Mouse (Mus musculus) ovary, postnatal 36 days (tissue): ENCODE measurements around the gene Egln1.

ENCODE experiments used
- DNase-seq: peaks from one replicate; pipeline ENCODE4 v3.0.0; 2022; ENCODE audit warnings: low spot score, mixed read lengths

Gene Egln1

GRCm38 (mm10) chr8:124947865-124948732, 1.0 kb downstream of the Egln1 start:
- peak; percentile 52 for DNase-seq

GRCm38 (mm10) chr8:124944406-124944805, 4.7 kb downstream of the Egln1 start:
- no peak for DNase-seq

DNA sequence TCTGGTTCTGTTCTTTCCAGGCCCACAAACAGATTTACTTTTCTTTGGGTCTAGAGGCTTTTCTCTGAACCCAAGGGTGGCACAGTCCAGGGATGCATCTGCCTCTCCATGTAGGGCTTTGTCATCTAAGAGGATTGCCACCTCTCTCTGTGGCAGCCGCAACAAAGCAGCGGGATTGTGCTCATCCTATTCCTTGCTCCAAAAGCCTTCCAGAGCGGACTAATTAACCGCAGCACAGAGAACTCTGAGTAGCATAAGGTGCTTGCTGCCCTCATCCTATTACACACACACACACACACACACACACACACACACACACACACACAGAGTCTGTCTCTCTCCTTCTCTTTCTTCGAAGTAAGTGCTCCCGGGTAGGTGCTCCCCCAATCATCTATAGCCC, 5.3 kb downstream of the Egln1 start:
- DNase-seq: no peak

DNA sequence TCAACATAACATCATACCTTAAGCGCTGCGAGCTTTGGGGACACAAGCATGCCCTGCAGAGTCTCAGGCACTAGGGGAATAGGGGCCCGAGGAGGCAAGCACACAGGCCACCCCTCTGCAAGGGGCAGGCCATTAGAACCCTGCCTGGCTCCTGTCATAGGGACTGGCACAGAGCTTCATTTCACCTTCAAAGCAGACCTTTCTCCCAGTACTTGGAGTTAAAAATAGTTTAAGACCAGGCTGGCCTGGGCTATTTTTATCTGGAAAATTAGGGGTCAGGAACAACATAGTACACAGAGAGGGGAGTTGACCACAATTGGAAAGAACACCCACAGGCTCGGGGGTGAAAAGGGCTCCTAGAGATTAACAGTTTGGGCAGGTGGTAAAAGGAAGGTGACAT, 11.8 kb downstream of the Egln1 start:
- no peak for DNase-seq

- DNase-seq: no peak
These were observed 12.4 kb downstream of the Egln1 start for GRCm38 (mm10) chr8:124936699-124937098.

- no peak for DNase-seq
These were observed 14.0 kb downstream of the Egln1 start for GRCm38 (mm10) chr8:124935116-124935515.

GRCm38 (mm10) chr8:124932435-124932834, 16.7 kb downstream of the Egln1 start:
- no peak for DNase-seq

DNA sequence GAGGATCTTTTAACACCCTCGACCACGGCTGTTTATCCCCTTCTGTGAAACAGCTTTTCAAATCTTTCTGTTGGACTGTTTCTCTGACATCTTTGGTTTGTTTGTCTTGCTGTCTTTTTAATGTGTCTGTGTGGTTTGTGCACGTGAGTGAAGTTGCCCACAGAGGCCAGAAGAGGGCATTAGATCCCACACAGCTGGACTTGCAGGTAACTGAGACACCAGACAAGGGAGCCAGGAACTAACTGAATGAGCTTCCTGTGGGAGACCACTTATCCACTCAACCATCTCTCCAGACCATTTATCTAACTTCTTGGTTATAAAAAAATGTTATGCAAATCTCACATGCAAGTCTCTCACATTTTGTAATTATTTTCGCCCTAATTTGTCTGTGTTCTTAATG, 18.5 kb downstream of the Egln1 start:
- DNase-seq: no peak

DNA sequence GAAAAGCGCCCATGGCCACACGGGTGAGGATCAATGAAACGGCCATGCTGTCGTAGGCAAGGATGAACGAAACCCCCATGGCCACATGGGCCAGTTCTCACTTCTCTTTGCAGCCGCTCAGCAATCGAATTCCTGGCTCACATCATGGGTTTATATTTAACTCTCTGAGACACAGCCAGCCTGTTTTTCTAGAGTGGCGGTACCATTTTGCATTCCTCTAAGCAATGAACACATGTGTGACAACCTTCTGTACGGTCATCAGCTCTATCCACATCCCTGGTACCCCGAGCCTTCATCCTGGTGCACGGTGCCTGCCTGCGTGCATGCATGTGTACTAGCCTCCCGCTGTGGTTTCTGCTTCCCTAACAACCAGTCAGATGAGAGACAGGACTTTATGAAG, 19.0 kb downstream of the Egln1 start:
- DNase-seq: no peak

DNA sequence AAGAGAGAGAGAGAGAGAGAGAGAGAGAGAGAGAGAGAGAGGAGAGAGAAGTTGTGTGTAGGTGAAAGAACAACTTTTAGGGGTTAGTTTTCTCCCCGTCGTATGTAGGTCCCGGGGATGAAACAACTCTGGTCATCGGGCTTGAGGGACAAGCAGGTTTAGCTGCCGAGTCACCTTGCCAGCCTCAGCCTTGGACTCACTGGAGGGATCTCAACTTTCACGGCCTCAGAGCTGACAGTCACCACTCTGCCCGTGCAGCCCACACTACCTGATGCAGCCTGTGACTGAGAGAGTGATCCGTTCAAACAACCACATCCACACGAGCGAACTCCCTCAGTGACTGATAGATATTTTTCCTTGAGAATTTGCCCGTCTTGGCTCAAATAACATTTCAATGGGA, 20.1 kb downstream of the Egln1 start:
- no peak for DNase-seq

DNA sequence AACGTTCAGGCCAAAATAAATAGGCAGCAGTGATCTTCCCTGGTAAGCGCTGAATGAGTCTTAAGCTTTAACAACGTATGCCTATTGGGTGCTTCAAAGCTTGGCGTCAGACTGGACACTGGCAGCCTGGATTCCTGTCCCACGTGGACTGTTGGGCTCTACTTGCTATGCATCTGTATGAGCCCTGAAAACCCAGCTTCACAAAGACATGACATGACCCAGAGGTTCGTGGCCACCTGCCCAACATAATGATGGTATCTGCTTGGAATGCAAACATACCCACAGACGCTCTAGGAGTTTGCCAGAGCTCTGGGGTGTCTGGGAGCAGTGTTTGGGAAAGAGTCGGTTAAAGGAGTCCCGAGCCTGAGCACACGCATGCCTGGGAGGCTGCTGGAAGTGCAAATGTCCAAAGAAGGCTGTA, 22.8 kb downstream of the Egln1 start:
- DNase-seq: peak; percentile 41

GRCm38 (mm10) chr8:124925544-124926266, 23.4 kb downstream of the Egln1 start:
- no peak for DNase-seq

- DNase-seq: no peak
These were observed 25.0 kb downstream of the Egln1 start for GRCm38 (mm10) chr8:124923971-124924652.

DNA sequence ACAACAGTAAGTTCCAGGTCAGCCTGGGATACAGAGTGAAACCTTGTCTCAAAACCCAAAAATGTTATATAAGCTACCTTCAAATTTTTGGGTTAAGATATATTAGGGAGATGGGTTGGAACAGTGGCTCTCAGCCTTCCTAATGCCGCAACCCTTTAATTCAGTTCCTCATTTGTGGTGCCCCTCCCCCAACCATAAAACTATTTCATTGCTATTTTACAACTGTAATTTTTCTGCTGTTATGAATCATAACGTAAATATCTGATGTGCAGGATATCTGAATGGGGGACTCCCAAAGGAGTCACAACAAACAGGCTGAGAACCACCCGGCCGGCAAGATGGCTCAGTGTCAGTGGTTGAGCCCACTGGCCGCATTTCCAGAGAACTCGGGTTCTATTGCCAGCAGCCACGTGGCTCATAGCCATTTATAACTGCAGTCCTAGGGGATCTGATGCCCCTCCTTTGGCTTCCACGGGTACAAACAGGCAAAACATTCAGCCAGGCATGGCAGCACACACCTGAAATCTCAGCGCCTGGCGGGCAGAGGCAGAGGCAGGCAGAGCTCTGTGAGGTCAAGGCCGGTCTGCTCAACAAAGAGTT, 26.5 kb downstream of the Egln1 start:
- DNase-seq: no peak

DNA sequence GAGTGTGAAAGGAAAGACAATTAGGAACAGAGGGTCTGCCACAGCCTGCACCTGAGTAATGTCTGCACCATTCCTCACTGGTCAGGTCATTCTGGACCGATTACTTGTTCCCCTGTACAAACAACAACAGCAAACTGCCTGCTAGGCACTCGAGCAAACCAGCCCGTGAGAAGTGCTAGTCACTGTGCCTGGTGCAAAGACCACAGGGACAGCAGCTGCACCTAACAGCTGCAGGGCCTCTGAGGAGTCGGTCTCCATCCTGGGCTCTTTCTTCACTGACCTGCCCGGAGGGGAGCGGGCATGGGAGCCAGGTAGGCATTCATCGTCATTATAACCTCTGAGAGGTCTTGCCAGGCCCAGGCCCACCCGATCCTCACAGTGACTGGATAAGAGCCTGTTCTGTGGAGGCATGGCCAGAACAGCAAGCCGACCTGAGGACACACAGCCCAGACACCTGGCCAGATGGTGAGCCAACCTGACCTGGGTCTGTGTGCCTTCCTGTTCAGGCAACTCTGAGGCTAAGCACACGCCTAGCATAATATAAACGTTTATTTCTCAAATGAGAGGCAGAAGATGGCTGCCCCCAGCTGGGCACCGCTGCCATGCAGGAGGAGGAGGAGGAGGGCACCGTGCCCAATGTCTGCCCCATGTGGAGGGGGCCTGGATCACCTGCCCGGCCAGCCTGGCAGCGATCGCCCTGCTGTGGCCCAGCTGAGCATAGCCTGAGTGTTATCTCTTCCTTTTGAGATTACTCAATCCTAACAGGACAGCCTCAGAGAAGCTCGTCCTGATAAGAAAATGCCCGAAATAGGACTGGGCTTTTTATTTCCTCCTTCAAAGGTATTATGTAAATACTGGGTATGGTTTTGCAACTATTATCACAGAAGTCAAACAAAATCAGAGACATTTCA, 27.5 kb downstream of the Egln1 start:
- peak; percentile 40 for DNase-seq

DNA sequence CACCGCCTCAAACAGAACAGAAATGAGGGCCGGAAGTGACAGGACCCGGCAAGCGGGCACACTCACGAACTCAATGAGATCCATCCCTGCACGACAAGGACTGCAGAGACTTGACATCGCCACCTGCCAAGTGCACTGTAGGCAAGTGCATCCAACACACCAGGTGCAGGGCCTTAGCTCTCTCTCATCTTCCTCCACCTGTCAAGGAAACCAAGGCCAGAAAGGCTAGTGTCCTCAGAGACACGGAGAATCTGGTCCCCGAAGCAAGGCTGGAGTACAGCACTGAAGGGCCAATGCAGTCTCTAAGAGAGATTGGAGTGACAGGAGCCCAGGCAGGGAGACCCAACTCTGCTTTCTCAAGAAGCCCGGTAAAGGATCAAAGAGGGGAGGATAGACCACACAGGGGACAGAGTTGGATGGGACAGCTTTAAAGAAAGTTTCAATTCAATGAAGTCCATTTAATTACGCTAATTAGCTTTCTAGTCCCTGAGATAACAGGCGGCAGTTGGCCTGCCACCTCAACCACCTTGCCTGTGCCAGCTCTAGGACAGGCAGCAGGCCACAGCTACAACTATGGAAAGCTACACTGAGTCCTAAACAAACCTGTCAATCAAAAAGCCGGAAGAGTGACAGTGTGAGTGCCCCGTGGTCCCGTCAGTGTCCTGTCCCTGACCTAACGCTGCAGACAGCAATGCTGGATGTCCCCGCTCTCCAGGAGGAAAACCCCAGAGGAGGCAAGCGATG, 31.2 kb downstream of the Egln1 start:
- DNase-seq: no peak

DNA sequence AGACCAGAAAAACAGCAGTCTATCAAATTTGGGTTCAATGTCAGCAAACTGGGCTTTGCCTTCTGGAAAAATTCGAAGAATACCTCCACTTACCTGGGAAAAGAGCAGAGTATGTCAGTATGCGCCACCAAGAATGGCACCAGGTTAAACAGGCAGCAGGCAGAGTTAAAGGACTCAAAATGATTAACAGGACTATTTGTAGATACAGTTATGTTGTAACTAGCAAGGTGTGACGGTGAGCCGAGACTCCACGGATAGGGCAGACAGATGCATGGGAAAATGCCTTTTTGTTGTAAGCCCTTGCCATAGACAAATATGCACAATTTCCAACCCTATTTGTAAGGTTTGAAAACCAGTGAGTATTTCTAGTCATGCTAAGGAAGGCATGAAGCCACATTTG, 35.1 kb downstream of the Egln1 start:
- DNase-seq: no peak

- no peak for DNase-seq
These were observed 36.9 kb downstream of the Egln1 start for GRCm38 (mm10) chr8:124911938-124912872.

DNA sequence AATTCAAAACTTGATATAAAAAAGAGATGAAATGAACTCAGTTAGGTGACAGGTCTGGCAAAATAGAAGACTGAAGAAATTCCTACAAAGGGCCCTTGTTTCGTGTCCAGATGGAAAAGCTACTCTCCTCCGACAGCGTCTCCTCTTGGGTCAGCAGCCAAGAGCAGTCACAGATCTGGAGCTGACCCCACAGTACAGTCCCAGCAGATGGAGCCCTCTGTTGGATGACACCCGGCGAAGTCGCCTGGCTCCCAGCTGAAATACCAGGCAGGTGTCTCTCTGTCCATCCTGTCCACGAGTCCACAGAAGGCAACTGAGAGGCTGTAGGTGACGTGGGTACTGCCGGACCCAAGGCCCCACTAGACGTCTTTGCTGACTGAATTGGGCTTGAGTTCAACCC, 38.8 kb downstream of the Egln1 start:
- no peak for DNase-seq
